8 mouse cellular contexts compared by ENCODE assay signal in genomic region chr1:182516758-182517676, GRCm38 (mm10). TPM values are rescaled to one million over a fixed set of nuclear protein-coding genes. Genes with fewer than 3 reads are reported as not detected.
A peak's percentile ranks its signal among the peaks of the same experiment; 100 is the strongest.
DNase-seq lines count a peak whose midpoint lies in the region; ATAC-seq and TF ChIP-seq lines count a peak whose summit lies in the region.

Capn2 (minus strand) TSS chr1:182517608.

- H3K4me2 ChIP-seq in lung, embryonic 15.5 days: peak within 1 kb of the TSS; percentile 78

- no peak within 1 kb of the TSS for H3K27ac ChIP-seq in ES-Bruce4 (ENCODE audit: insufficient read depth, low read length)
- peak within 1 kb of the TSS; percentile 91 for H3K27ac ChIP-seq in lung, embryonic 15.5 days

- peak within 1 kb of the TSS; percentile 81 for H3K4me3 ChIP-seq in ES-Bruce4 (ENCODE audit: low read depth, low read length)
- H3K4me3 ChIP-seq in lung, embryonic 15.5 days: peak within 1 kb of the TSS; percentile 89

- peaks cover 2% of the 10 kb centered on the region for H3K4me1 ChIP-seq in ES-Bruce4 (ENCODE audit: control insufficient read depth, insufficient read depth, low read length)
- H3K4me1 ChIP-seq in lung, embryonic 15.5 days: peaks cover 66% of the 10 kb centered on the region

- DNase-seq in cerebellum, adult 8-10 months: peak; percentile 81
- DNase-seq in frontal cortex, adult 2 months (ENCODE audit: extremely low spot score in 1 of 2, low spot score in 1 of 2): peak in 1 of 2 experiments; percentile 79
- peak; percentile 27 for DNase-seq in layer of hippocampus, adult 9-10 months (ENCODE audit: low spot score)
- DNase-seq in testis, postnatal 14 days (ENCODE audit: low spot score): peak; percentile 54

- no peak for TF ChIP-seq EP300 in ES-Bruce4 (IDR thresholded peaks at IDR 0.05; ENCODE audit: insufficient read depth, low read depth, low read length)

- ATAC-seq in hematopoietic stem cell, adult 5-6 weeks (replicated peaks in 1 of 2; ENCODE audit: insufficient read depth in 1 of 2, low FRiP score in 2 of 2, low TSS enrichment in 1 of 2, low read depth in 1 of 2, poor library complexity in 2 of 2, severe bottlenecking in 2 of 2): peak; percentile 74 to 84
- peak; percentile 90 for ATAC-seq in lung, embryonic 15.5 days (ENCODE audit: borderline replicate concordance, extremely low read depth, low FRiP score, low TSS enrichment)
- ATAC-seq in neutrophil, adult 5-6 weeks (ENCODE audit: extremely low read depth, insufficient number of reproducible peaks, low FRiP score, poor library complexity, severe bottlenecking): peak; percentile 54

- no peaks in the 10 kb centered on the region for H3K36me3 ChIP-seq in ES-Bruce4 (ENCODE audit: control insufficient read depth, insufficient read depth, low read length, poor library complexity, severe bottlenecking)
- H3K36me3 ChIP-seq in lung, embryonic 15.5 days: peaks cover 5% of the 10 kb centered on the region; the same call in 1 of the 2 replicates

- peak; percentile 17 for TF ChIP-seq CTCF in ES-Bruce4 (IDR thresholded peaks at IDR 0.05; ENCODE audit: low read depth, low read length)

- TF ChIP-seq POLR2A in ES-Bruce4 (IDR thresholded peaks at IDR 0.05; ENCODE audit: insufficient read depth, low read length): no peak

- under 1% methylated on average over 84 of the region's 84 CpGs for WGBS in lung, embryonic 15.5 days

- H3K9me3 ChIP-seq in ES-Bruce4 (replicated peaks; ENCODE audit: control insufficient read depth, insufficient read depth, low read length, poor library complexity, severe bottlenecking): no peaks in the 10 kb centered on the region
- H3K9me3 ChIP-seq in lung, embryonic 15.5 days: no peaks in the 10 kb centered on the region

- no peaks in the 10 kb centered on the region for H3K27me3 ChIP-seq in ES-Bruce4 (ENCODE audit: control insufficient read depth, insufficient read depth, low read length, poor library complexity, severe bottlenecking)
- H3K27me3 ChIP-seq in lung, embryonic 15.5 days: no peaks in the 10 kb centered on the region

- H3K9ac ChIP-seq in ES-Bruce4 (ENCODE audit: low read depth, poor library complexity, severe bottlenecking): peak within 1 kb of the TSS; percentile 81
- peak within 1 kb of the TSS; percentile 92 for H3K9ac ChIP-seq in lung, embryonic 15.5 days

RNA-seq across cellular contexts. Expression of gene Capn2, which starts in this region (rescaled TPM):
- 60.5 and 61.1 TPM in 2 replicates for polyA plus RNA-seq in ES-Bruce4 (2011; ENCODE audit: insufficient read depth, insufficient read length, low read depth, missing spikeins)
- 73.0 and 73.1 TPM in 2 replicates for polyA plus RNA-seq in frontal cortex, adult 2 months (2012; rRNA removed)
- total RNA-seq in hematopoietic stem cell, adult 5-6 weeks (2017): 45.6 and 60.3 TPM in 2 replicates
- polyA plus RNA-seq in lung, embryonic 15.5 days (2015; fragmentation: Nextera tagmentation; extraction: Ambion mirVana): 135 and 136 TPM in 2 replicates
- 25.4 and 40.7 TPM in 2 replicates for total RNA-seq in neutrophil, adult 5-6 weeks (2017)
